Mouse (Mus musculus): Measurements from ENCODE around the gene Rhoj.
"Not testable (repeated sequence)": the region's sequence is repeated elsewhere in the genome, so short reads cannot be mapped to it uniquely, and the experiment has no call there.

The Rhoj gene

GRCm38 (mm10) chr12:75349537-75349936 is 41.4 kb downstream of the Rhoj start:
- not testable (repeated sequence) for DNase-seq (ENCODE audit: low read depth, low spot score)

GRCm38 (mm10) chr12:75350750-75351149 is 42.6 kb downstream of the Rhoj start:
- no peak for DNase-seq (ENCODE audit: low read depth, low spot score)

- DNase-seq (ENCODE audit: low read depth, low spot score), result no peak
Observed at GRCm38 (mm10) chr12:75351846-75352245, 43.7 kb downstream of the Rhoj start.

- DNase-seq (ENCODE audit: low read depth, low spot score), result no peak
Observed at GRCm38 (mm10) chr12:75352410-75352809, 44.3 kb downstream of the Rhoj start.

GRCm38 (mm10) chr12:75354354-75354753 is 46.2 kb downstream of the Rhoj start:
- DNase-seq (ENCODE audit: low read depth, low spot score), result no peak

- no peak for DNase-seq (ENCODE audit: low read depth, low spot score)
Observed at GRCm38 (mm10) chr12:75357781-75358180, 49.7 kb downstream of the Rhoj start.

GRCm38 (mm10) chr12:75358714-75359113 is 50.6 kb downstream of the Rhoj start:
- no peak for DNase-seq (ENCODE audit: low read depth, low spot score)

GRCm38 (mm10) chr12:75359500-75359899 is 51.4 kb downstream of the Rhoj start:
- no peak for DNase-seq (ENCODE audit: low read depth, low spot score)

GRCm38 (mm10) chr12:75359921-75360482 is 51.9 kb downstream of the Rhoj start:
- DNase-seq (ENCODE audit: low read depth, low spot score), result no peak

- no peak for DNase-seq (ENCODE audit: low read depth, low spot score)
Observed at GRCm38 (mm10) chr12:75362456-75362855, 54.3 kb downstream of the Rhoj start.

- DNase-seq (ENCODE audit: low read depth, low spot score), result no peak
Observed at GRCm38 (mm10) chr12:75364416-75364815, 56.3 kb downstream of the Rhoj start.

GRCm38 (mm10) chr12:75365621-75366124 is 57.6 kb downstream of the Rhoj start:
- no peak for DNase-seq (ENCODE audit: low read depth, low spot score)

GRCm38 (mm10) chr12:75367371-75367770 is 59.2 kb downstream of the Rhoj start:
- DNase-seq (ENCODE audit: low read depth, low spot score), result no peak

- no peak for DNase-seq (ENCODE audit: low read depth, low spot score)
Observed at GRCm38 (mm10) chr12:75368527-75368926, 60.4 kb downstream of the Rhoj start.

GRCm38 (mm10) chr12:75369418-75369851 is 61.3 kb downstream of the Rhoj start:
- DNase-seq (ENCODE audit: low read depth, low spot score), result no peak

- DNase-seq (ENCODE audit: low read depth, low spot score), result no peak
Observed at GRCm38 (mm10) chr12:75374437-75374836, 66.3 kb downstream of the Rhoj start.

GRCm38 (mm10) chr12:75375060-75375459 is 66.9 kb downstream of the Rhoj start:
- no peak for DNase-seq (ENCODE audit: low read depth, low spot score)

- no peak for DNase-seq (ENCODE audit: low read depth, low spot score)
Observed at GRCm38 (mm10) chr12:75376126-75376525, 68.0 kb downstream of the Rhoj start.

GRCm38 (mm10) chr12:75386731-75387130 is 78.6 kb downstream of the Rhoj start:
- DNase-seq (ENCODE audit: low read depth, low spot score), result no peak

- DNase-seq (ENCODE audit: low read depth, low spot score), result no peak
Observed at GRCm38 (mm10) chr12:75387156-75387555, 79.0 kb downstream of the Rhoj start.

GRCm38 (mm10) chr12:75387846-75388245 is 79.7 kb downstream of the Rhoj start:
- DNase-seq (ENCODE audit: low read depth, low spot score), result no peak

GRCm38 (mm10) chr12:75388521-75388920 is 80.4 kb downstream of the Rhoj start:
- DNase-seq (ENCODE audit: low read depth, low spot score), result no peak

GRCm38 (mm10) chr12:75389308-75390135 is 81.4 kb downstream of the Rhoj start:
- DNase-seq (ENCODE audit: low read depth, low spot score), result peak; percentile 18
